Comparison of ENCODE assay signal across 8 mouse cellular contexts in the genomic region with DNA sequence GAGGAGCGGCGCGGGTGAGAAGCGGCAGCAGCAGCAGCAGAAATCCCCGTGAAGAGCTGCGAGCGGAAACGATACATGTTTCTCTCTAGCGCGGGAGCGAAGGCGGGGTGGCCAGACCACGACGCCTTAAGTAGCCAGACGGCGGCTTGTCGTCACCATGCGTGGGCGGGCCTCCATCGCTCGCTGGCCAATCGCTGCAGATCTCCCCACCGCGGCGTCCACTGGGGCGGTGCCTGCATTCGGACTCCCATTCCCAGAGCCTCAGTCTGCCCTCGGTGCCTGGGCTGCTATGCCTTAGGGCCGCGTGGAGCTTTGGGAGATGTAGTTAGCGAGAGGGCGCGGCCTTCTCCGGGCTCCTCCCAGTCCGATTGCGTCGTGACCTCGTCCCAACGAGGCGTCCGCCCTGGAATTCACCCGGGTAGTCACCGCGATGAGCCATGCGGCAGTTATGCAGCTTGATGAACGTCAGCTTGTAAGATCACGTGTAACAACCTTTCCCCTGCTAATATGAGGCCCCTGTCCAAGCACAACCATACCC. TPM values are rescaled to one million over a fixed set of nuclear protein-coding genes. Genes with fewer than 3 reads are reported as not detected.
DNase-seq lines count a peak whose midpoint lies in the region; ATAC-seq and TF ChIP-seq lines count a peak whose summit lies in the region.

No protein-coding gene starts in this region.

- DNase-seq in ES-E14 (ENCODE audit: low read depth, low spot score), result peak; percentile 96
- peak; percentile 99 for DNase-seq in cerebellum, adult 11-12 months
- peak; percentile 98 to 99 for DNase-seq in heart, postnatal 36 days
- peak; percentile 99 for DNase-seq in layer of hippocampus, adult 2 months (ENCODE audit: low spot score in 2 of 2)
- DNase-seq in lung, embryonic 14.5 days, result peak; percentile 99
- DNase-seq in thymus, adult 2 months, result peak; percentile 97

- H3K36me3 ChIP-seq in ES-E14 (ENCODE audit: control insufficient read depth, insufficient read depth, low read length, poor library complexity, severe bottlenecking), result peaks cover 2% of the 10 kb centered on the region; the same call in 1 of the 2 replicates
- H3K36me3 ChIP-seq in forebrain, embryonic 16.5 days (ENCODE audit: control insufficient read depth, insufficient read depth), result no peaks in the 10 kb centered on the region
- peaks cover 2% of the 10 kb centered on the region; the same call in 1 of the 2 replicates for H3K36me3 ChIP-seq in lung, embryonic 14.5 days (ENCODE audit: insufficient read depth)
- H3K36me3 ChIP-seq in thymus, adult 2 months (ENCODE audit: control insufficient read depth, insufficient read depth, low read length), result no peaks in the 10 kb centered on the region

- H3K27me3 ChIP-seq in forebrain, embryonic 16.5 days (replicated peaks; ENCODE audit: control insufficient read depth, insufficient read depth, low read length), result no peaks in the 10 kb centered on the region
- H3K27me3 ChIP-seq in lung, embryonic 14.5 days (ENCODE audit: insufficient read depth, low read length), result no peaks in the 10 kb centered on the region
- no peaks in the 10 kb centered on the region for H3K27me3 ChIP-seq in thymus, adult 2 months (ENCODE audit: control insufficient read depth, insufficient read depth, low read length)

- peak; percentile 99 for ATAC-seq in forebrain, embryonic 16.5 days
- peak; percentile 99 for ATAC-seq in lung, embryonic 14.5 days (ENCODE audit: insufficient read depth)

- H3K4me1 ChIP-seq in ES-E14 (ENCODE audit: control insufficient read depth in 2 of 2, insufficient read depth in 2 of 2, low read length in 2 of 2, poor library complexity in 1 of 2), result peaks cover 2 to 6% of the 10 kb centered on the region in 2 experiments
- H3K4me1 ChIP-seq in forebrain, embryonic 16.5 days (replicated peaks; ENCODE audit: control insufficient read depth, insufficient read depth, low read length), result peaks cover 20% of the 10 kb centered on the region
- 0 out of 2 replicates have a peak, but pooled peaks cover 11% of the 10 kb centered on the region for H3K4me1 ChIP-seq in lung, embryonic 14.5 days (ENCODE audit: insufficient read depth)
- H3K4me1 ChIP-seq in olfactory bulb, adult 2 months (ENCODE audit: control insufficient read depth, insufficient read depth, low read length), result peaks cover 2% of the 10 kb centered on the region
- peaks cover 4% of the 10 kb centered on the region; the same call in 1 of the 2 replicates for H3K4me1 ChIP-seq in thymus, adult 2 months (replicated peaks; ENCODE audit: control insufficient read depth, insufficient read depth, low read length)

- peak overlapping the region; percentile 95 for H3K9ac ChIP-seq in ES-E14 (ENCODE audit: insufficient read depth, low read depth, low read length, poor library complexity, severe bottlenecking)
- peak overlapping the region; percentile 89 for H3K9ac ChIP-seq in forebrain, embryonic 16.5 days (replicated peaks; ENCODE audit: low read depth, low read length)
- peak overlapping the region; percentile 94 for H3K9ac ChIP-seq in lung, embryonic 14.5 days

- no peaks in the 10 kb centered on the region for H3K9me3 ChIP-seq in ES-E14 (ENCODE audit: control insufficient read depth, insufficient read depth, low read depth, low read length)
- no peaks in the 10 kb centered on the region for H3K9me3 ChIP-seq in forebrain, embryonic 16.5 days (ENCODE audit: control insufficient read depth, low read length)
- H3K9me3 ChIP-seq in lung, embryonic 14.5 days (ENCODE audit: low read depth, low read length), result no peaks in the 10 kb centered on the region

- TF ChIP-seq CTCF in layer of hippocampus, adult 2 months (conservative IDR thresholded peaks at IDR 0.05), result no peak
- TF ChIP-seq CTCF in lung, embryonic 14.5 days (IDR thresholded peaks at IDR 0.05; ENCODE audit: low read depth), result no peak
- TF ChIP-seq CTCF in olfactory bulb, adult 2 months (IDR thresholded peaks at IDR 0.05; ENCODE audit: insufficient read depth, low read depth, low read length), result no peak
- 0 out of 2 replicates have a peak, but pooled peaks have one; percentile 47 for TF ChIP-seq CTCF in thymus, adult 2 months (IDR thresholded peaks at IDR 0.05; ENCODE audit: borderline replicate concordance, control insufficient read depth, extremely low read depth, insufficient read depth, low read length, poor library complexity)

- H3K27ac ChIP-seq in ES-E14 (ENCODE audit: insufficient read depth, low read depth, low read length, poor library complexity, severe bottlenecking), result peak overlapping the region; percentile 83
- H3K27ac ChIP-seq in forebrain, embryonic 16.5 days (ENCODE audit: low read length), result peak overlapping the region; percentile 97
- H3K27ac ChIP-seq in layer of hippocampus, adult 2 months, result peak overlapping the region; percentile 98
- peak overlapping the region; percentile 99 for H3K27ac ChIP-seq in lung, embryonic 14.5 days (ENCODE audit: low read depth)
- peak overlapping the region; percentile 83 for H3K27ac ChIP-seq in olfactory bulb, adult 2 months (ENCODE audit: insufficient read depth, low read depth, low read length)
- peak overlapping the region; percentile 24 for H3K27ac ChIP-seq in thymus, adult 2 months (ENCODE audit: control insufficient read depth, insufficient read depth, low read length)

- H3K4me3 ChIP-seq in ES-E14 (ENCODE audit: insufficient read depth in 1 of 2, low read depth in 1 of 2, low read length in 2 of 2, poor library complexity in 1 of 2, severe bottlenecking in 1 of 2), result peak overlapping the region; percentile 89 to 98
- H3K4me3 ChIP-seq in forebrain, embryonic 16.5 days (replicated peaks; ENCODE audit: low read length), result peak overlapping the region; percentile 99
- peak overlapping the region; percentile 89 for H3K4me3 ChIP-seq in layer of hippocampus, adult 2 months
- H3K4me3 ChIP-seq in lung, embryonic 14.5 days (ENCODE audit: low read depth, low read length), result peak overlapping the region; percentile 93
- H3K4me3 ChIP-seq in olfactory bulb, adult 2 months (ENCODE audit: insufficient read depth, low read depth, low read length), result peak overlapping the region; percentile 74
- peak overlapping the region; percentile 65 for H3K4me3 ChIP-seq in thymus, adult 2 months (ENCODE audit: control insufficient read depth, insufficient read depth, low read length)

- in situ Hi-C loops in ES-E14 (cut with MboI; ENCODE audit: low sequenced_read_pairs in 2 of 2, unreplicated experiment in 2 of 2), result no loop called here

- intact Hi-C loops in heart, postnatal 36 days (cut with DNase I), result loop anchor here (10.0 kb wide), 1 partner anchor 802 kb away; a partner anchor contains a TSS

- H3K4me2 ChIP-seq in forebrain, embryonic 16.5 days (ENCODE audit: low read length), result peak overlapping the region; percentile 75
- peak overlapping the region; percentile 77 for H3K4me2 ChIP-seq in lung, embryonic 14.5 days

- WGBS in forebrain, embryonic 16.5 days, result under 1% methylated on average over 47 of the region's 47 CpGs
- WGBS in lung, embryonic 14.5 days, result under 1% methylated on average over 46 of the region's 47 CpGs
- WGBS in olfactory bulb, adult 2 months, result under 1% methylated on average over 47 of the region's 47 CpGs
- WGBS in thymus, adult 2 months, result under 1% methylated on average over 47 of the region's 47 CpGs

- TF ChIP-seq POLR2A in olfactory bulb, adult 2 months (IDR thresholded peaks at IDR 0.05; ENCODE audit: insufficient read depth, low read depth, low read length), result peak; percentile 97
- peak; percentile 98 for TF ChIP-seq POLR2A in thymus, adult 2 months (IDR thresholded peaks at IDR 0.05; ENCODE audit: control insufficient read depth, extremely low read depth, insufficient read depth, low read length, poor library complexity)

TF ChIP-seq in ES-E14, 5 proteins besides CTCF, POLR2A, EP300 and RAD21:
- TF ChIP-seq ZC3H11A (IDR thresholded peaks at IDR 0.05; ENCODE audit: borderline replicate concordance, low read depth, low read length) (no peak), HCFC1 (IDR thresholded peaks at IDR 0.05; ENCODE audit: borderline replicate concordance, insufficient read depth, low read length) (peak; percentile 100), MAFK (IDR thresholded peaks at IDR 0.05; ENCODE audit: insufficient read depth, low read depth, low read length) (no peak), ZNF384 (IDR thresholded peaks at IDR 0.05; ENCODE audit: low read depth, low read length) (no peak), CHD2 (IDR thresholded peaks at IDR 0.05; ENCODE audit: low read depth, low read length) (peak; percentile 33; the same call in 1 of the 2 replicates)
TF ChIP-seq in ES-E14: peak in this region for 2.

RNA-seq across cellular contexts. Expression of a gene that starts 23.9 kb away (rescaled TPM):
- total RNA-seq in ES-E14 (2012; rRNA removed), result 0.09 and 0.16 TPM in 2 replicates
- not detected in 2 replicates for polyA plus RNA-seq in forebrain, embryonic 16.5 days (2015; fragmentation: Nextera tagmentation; extraction: Ambion mirVana)
- total RNA-seq in heart, postnatal 36 days (2021), result 10 to 100 TPM; 40.4 to 47.6 TPM
- under 1 TPM; 0.37 to 0.72 TPM for total RNA-seq in layer of hippocampus, adult 2 months (2021)
- polyA plus RNA-seq in lung, embryonic 14.5 days (2014; fragmentation: Nextera tagmentation; extraction: Ambion mirVana), result not detected in 2 replicates
- not detected in 2 replicates for polyA plus RNA-seq in olfactory bulb, adult 2 months (2012; ENCODE audit: insufficient read depth, insufficient read length, low replicate concordance, missing spikeins)
- 0.99 and 2.0 TPM in 2 replicates for polyA plus RNA-seq in thymus, adult 2 months (2012; rRNA removed)

RNA-seq across cellular contexts. Expression of a gene that starts 25.2 kb away (rescaled TPM):
- 79.8 and 116 TPM in 2 replicates for total RNA-seq in ES-E14 (2012; rRNA removed)
- 182 and 188 TPM in 2 replicates for polyA plus RNA-seq in forebrain, embryonic 16.5 days (2015; fragmentation: Nextera tagmentation; extraction: Ambion mirVana)
- total RNA-seq in heart, postnatal 36 days (2021), result 10 to 100 TPM; 87.2 to 89.6 TPM
- total RNA-seq in layer of hippocampus, adult 2 months (2021), result 100 to 1,000 TPM in 1 of 2 experiments, 10 to 100 TPM in 1; 89.3 to 102 TPM
- 141 and 148 TPM in 2 replicates for polyA plus RNA-seq in lung, embryonic 14.5 days (2014; fragmentation: Nextera tagmentation; extraction: Ambion mirVana)
- polyA plus RNA-seq in olfactory bulb, adult 2 months (2012; ENCODE audit: insufficient read depth, insufficient read length, low replicate concordance, missing spikeins), result not detected in 2 replicates
- 23.4 and 27.9 TPM in 2 replicates for polyA plus RNA-seq in thymus, adult 2 months (2012; rRNA removed)

Comparison
In these comparisons a context has a peak if more than half of its experiments do, and no peak if none do; other contexts are left out.
1. Peak in every context shown above with its lines: DNase-seq, ATAC-seq, H3K4me3 ChIP-seq and H3K27ac ChIP-seq.
2. H3K27ac ChIP-seq: peak in every context shown above with its lines; median percentile 99 in lung, embryonic 14.5 days; 98 in layer of hippocampus, adult 2 months; 97 in forebrain, embryonic 16.5 days; 83 in ES-E14; 83 in olfactory bulb, adult 2 months; 24 in thymus, adult 2 months.